Mouse (Mus musculus) MN1 (cell line): ENCODE data around the gene Cyp3a57.
"Not testable (repeated sequence)": the region's sequence is repeated elsewhere in the genome, so short reads cannot be mapped to it uniquely, and the experiment has no call there.

Experiments
- DNase-seq: peaks from one replicate; pipeline ENCODE4 v3.0.0-alpha.2; 2016; ENCODE audit warnings: low spot score

Cyp3a57 gene

GRCm38 (mm10) chr5:145344941-145345340 lies at the start of gene Cyp3a57:
Cyp3a57 (plus strand) TSS chr5:145345279.
- DNase-seq, result no peak

DNA sequence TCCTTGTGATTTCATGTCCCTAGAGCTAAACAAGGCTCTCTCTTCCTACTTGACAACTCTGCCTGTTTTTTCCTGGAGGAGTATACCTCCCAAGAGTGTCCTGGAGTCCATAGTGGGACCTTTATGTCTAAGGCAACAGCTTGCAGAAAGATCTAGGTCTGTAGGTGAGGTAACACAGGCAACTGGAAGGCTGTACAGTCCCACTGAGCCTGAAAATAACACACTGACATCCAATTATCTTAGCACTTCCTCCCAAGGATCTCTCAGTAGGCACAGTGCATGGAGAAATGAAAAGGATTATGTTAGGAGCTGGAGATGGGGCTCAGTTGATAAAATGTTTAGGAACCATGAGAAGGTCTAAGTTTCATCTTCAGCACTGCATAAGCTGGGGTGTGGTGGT lies 44.6 kb upstream of the Cyp3a57 start:
- no peak for DNase-seq

DNA sequence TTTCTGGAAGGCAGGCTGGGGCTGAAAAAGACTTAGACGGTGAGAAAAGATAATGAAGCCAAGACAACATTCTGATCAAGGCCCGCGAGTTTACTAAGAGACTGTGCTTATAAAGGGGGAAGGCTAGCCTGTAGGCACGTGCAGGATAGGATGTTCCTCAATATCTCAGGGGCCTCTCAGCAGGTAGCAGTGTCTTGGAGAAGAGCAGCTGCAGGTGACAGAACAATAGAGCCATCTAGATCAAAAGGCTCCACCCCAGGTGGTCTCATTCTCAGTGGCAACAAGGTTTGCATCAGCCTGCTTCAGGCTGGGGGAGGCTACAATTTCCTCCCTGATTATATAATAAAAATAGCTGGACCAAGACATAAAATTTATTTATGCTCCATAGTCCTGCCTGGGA lies 43.3 kb upstream of the Cyp3a57 start:
- not testable (repeated sequence) for DNase-seq

GRCm38 (mm10) chr5:145302424-145302823 lies 42.7 kb upstream of the Cyp3a57 start:
- DNase-seq, result no peak

DNA sequence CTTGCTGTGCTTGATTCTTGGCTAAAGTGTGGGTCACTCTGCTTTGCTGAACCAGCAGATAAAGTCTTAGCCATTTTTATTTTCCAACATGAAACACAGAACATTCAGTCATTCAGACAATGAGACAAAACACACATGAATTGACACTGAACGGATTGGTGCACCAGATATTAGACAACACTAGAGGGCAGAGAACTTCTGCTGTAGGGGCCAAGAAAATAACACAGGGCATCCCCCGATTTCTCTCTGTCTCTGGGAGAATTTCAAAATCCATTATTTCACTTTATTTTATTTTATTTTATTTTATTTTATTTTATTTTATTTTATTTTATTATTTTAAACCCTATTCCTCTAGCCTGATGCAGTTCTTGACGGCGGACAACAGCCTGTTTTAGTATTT lies 38.1 kb upstream of the Cyp3a57 start:
- not testable (repeated sequence) for DNase-seq

DNA sequence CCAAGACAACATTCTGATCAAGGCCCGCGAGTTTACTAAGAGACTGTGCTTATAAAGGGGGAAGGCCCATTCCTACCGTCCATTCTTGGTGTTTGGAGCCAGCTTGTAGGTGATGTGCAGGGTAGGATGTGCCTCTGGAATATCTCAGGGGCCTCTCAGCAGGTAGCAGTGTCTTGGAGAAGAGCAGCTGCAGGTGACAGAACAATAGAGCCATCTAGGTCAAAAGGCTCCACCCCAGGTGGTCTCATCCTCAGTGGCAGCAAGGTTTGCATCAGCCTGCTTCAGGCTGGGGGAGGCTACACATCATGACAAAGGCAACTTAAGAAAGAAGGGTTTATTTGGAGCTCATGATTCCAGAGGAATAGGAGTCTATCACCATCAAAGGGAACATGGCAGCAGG lies 37.3 kb upstream of the Cyp3a57 start:
- not testable (repeated sequence) for DNase-seq

- no peak for DNase-seq
Measured at GRCm38 (mm10) chr5:145313845-145314244, 31.2 kb upstream of the Cyp3a57 start.

GRCm38 (mm10) chr5:145317141-145317540 lies 27.9 kb upstream of the Cyp3a57 start:
- DNase-seq, result no peak

DNA sequence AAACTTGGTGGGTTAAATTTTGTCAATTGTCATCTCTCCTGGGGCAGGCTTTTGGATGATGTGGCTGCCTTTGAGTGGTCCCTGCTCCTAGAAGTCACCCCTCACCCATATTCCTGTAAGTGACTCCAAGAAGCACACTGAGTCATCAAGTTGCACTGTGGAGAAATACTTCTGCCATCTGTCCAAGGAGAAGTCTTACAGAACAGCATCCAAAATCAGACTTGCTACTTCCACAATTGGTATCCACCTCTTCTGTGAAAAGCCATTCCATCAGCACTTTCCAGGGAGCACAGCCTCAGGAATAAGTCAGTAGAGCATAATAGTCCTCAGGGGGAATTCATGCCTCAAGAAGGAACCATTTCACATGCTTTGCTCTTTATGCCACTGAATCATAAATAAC lies 6.3 kb upstream of the Cyp3a57 start:
- not testable (repeated sequence) for DNase-seq

GRCm38 (mm10) chr5:145349697-145350096 lies 4.6 kb downstream of the Cyp3a57 start:
- no peak for DNase-seq

- no peak for DNase-seq
Measured at GRCm38 (mm10) chr5:145353081-145353480, 8.0 kb downstream of the Cyp3a57 start.

DNA sequence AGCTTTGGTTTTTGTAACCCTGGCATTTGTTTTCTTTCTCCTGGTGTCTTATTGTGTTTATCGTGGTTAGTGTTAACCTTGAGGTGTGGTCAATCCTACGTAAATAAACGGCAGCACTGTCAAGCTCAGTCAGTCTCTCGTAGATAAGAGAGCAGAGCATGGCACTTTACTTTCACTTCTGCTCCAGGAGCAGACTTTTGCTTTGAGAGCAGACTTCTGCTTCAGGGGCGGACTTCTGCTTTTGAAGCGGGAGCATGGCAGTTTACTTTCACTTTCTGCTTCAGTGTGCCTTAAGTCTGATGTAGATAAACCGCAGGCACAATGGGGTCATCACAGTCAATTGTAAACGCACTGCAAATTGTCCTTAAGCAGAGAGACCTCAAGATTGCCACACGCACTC lies 70.3 kb downstream of the Cyp3a57 start:
- DNase-seq, result not testable (repeated sequence)

- no peak for DNase-seq
Measured at GRCm38 (mm10) chr5:145422287-145422686, 77.2 kb downstream of the Cyp3a57 start.

- DNase-seq, result no peak
Measured at GRCm38 (mm10) chr5:145431004-145431403, 85.9 kb downstream of the Cyp3a57 start.

- DNase-seq, result no peak
Measured at GRCm38 (mm10) chr5:145433688-145434087, 88.6 kb downstream of the Cyp3a57 start.
